Mouse (Mus musculus) cerebellum, adult 2 months (tissue): ENCODE data around the gene Apaf1. TPM values are rescaled to one million over a fixed set of nuclear protein-coding genes. Genes with fewer than 3 reads are reported as not detected.

Experiments
- DNase-seq, 2 experiments: peaks; one replicate each; pipeline ENCODE4 v3.0.0; 2021
- H3K27ac ChIP-seq: fragments of 200-500 bp; 2 replicates; pipeline ENCODE4 v1.5.1; 2012; ENCODE audit warnings: low read length, control low read depth, inconsistent platforms; ENCODE audit not compliant: insufficient read depth
- H3K27me3 ChIP-seq: fragments of 200-500 bp; 2 replicates; pipeline ENCODE4 v1.6.1; 2012; ENCODE audit warnings: inconsistent platforms, mild to moderate bottlenecking, low read length, moderate library complexity; ENCODE audit not compliant: control insufficient read depth, insufficient read depth
- H3K4me1 ChIP-seq: fragments of 200-500 bp; 2 replicates; pipeline ENCODE4 v1.6.1; 2011; ENCODE audit warnings: low read length; ENCODE audit not compliant: control insufficient read depth, insufficient read depth
- H3K4me3 ChIP-seq: fragments of 200-500 bp; replicated peaks from 2 replicates; pipeline ENCODE3; 2011; ENCODE audit warnings: mild to moderate bottlenecking, low read depth, low read length, control low read depth; ENCODE audit not compliant: insufficient read depth
- CTCF ChIP-seq: fragments of 200-500 bp; IDR thresholded peaks from 2 replicates; pipeline ENCODE4 v1.5.1; 2011; ENCODE audit warnings: low read depth, mild to moderate bottlenecking, control low read depth, low read length, moderate library complexity, borderline replicate concordance; ENCODE audit not compliant: insufficient read depth
- POLR2A ChIP-seq: fragments of 200-500 bp; IDR thresholded peaks from 2 replicates; pipeline ENCODE4 v1.6.1; 2011; ENCODE audit warnings: low read length, control low read depth, borderline replicate concordance; ENCODE audit not compliant: insufficient read depth
- WGBS: fragments of 180-500 bp; shearing (Covaris S2); methylation state at CpG from one replicate; pipeline ENCODE4 v1.1.7; 2018; 5-methylcytosine and 5-hydroxymethylcytosine counted together
- polyA plus RNA-seq: library from polyadenylated mRNA; depleted of rRNA; stranded (reverse); fragments of >200 nt; gene quantifications from 2 replicates; pipeline ENCODE4 v1.2.3, GENCODE M21; 2012; rRNA removed

The Apaf1 gene
- 5.8 and 6.5 TPM in 2 replicates for polyA plus RNA-seq

DNA sequence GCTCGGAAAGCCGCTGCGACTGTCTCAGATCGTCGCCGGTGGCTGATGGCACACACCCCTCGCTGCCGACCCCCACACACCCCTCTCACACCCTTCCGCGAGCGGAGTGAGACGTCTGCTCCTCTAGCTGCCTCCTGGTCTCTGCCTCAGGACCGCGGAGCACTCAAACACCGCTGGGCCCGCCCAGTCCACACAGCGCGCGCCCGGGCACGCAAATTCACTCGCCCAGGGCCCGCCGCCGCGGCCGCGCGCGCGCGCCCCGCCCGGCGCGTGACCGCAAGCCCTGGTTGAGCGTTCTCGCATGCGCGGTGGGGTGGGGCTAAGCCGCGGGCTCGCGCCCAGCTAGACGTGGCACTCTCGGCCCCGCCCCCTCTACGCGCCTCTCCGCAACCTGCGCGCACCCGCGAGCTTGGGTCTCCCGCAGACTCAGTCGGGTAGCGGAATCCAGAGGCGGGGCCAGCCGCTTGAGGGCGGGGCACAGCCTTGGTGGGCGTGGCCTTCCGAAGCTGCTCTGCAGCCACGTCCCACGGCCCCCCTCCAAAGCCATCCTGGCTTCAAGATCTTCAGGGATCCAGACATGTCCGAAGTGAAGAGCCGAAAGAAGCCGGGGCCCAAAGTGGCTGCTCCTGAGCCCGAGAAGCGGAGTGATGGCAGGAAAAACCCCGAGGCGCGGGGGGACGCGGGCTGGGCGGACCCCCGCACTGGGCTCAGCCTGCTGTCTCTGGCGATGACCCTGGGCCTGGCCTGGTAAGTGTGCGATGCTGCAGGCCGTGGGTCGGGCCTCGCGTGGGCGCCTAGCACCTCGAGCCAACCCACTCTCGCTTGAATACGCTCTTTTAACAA lies at the start of gene Apaf1, which contains the start of gene Ikbip:
Gene Apaf1, minus strand, starts transcription at position 221 of the 843 bp plus-strand sequence.
Gene Ikbip, plus strand, starts transcription at position 391 of the 843 bp plus-strand sequence.
- Histone ChIP-seq H3K4me1 (no peaks in the 10 kb centered on the region), H3K27me3 (no peaks in the 10 kb centered on the region), H3K4me3 (peak within 1 kb of the TSS; percentile 80), H3K27ac (no peak within 1 kb of the TSS)
- TF ChIP-seq POLR2A (peak; percentile 65), CTCF (no peak)
- peak; percentile 99 for DNase-seq
- WGBS, result under 1% methylated on average over 87 of the region's 87 CpGs

DNA sequence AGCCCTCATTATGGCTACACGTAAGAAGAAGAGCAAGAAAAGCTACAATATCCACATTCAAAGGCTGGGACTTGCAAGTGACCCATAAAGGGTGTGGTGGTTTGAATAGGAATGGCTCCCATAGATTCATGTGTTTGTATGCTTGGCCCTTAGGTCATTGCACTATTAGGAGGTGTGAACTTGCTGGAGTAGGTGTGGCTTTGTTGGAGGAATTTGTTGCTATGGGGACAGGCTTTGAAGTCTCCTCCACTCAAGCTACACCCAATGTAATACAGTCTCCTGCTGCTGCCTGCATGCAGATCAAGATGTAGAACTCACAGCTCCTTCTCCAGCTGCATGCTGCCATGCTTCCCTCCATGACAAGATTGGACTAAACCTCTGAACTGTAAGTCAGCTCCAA lies 49.0 kb upstream of the Apaf1 start:
- WGBS, result 72% methylated on average over 1 of the region's 1 CpGs
- Histone ChIP-seq H3K4me3 (no peak overlapping the region), H3K27me3 (no peaks in the 10 kb centered on the region), H3K27ac (no peak overlapping the region), H3K4me1 (no peaks in the 10 kb centered on the region)
- DNase-seq, result no peak
- TF ChIP-seq CTCF (no peak), POLR2A (no peak)

DNA sequence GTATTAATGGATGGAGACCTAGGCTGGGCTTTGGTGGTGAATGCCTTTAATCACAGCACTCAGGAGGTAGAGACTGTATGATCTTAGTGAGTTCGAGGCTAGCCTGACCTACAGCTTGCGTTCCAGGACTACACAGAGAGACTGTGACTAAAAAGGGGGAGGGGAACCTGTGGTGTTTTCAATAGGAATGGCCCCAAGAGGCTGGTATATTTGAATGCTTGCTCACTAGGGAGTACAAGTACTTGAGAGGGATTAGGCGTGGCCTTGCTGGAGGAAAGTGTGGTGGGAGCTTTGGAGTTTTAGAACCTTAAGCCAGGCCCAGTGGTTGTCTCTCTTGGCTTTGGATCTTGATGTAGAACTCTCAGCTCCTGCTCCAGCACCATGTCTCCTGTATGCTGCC lies 48.2 kb upstream of the Apaf1 start:
- no peak overlapping the region for H3K27ac ChIP-seq
- TF ChIP-seq CTCF, result no peak
- no peak for TF ChIP-seq POLR2A
- H3K4me1 ChIP-seq, result no peaks in the 10 kb centered on the region
- DNase-seq, result no peak
- H3K27me3 ChIP-seq, result no peaks in the 10 kb centered on the region
- 87% methylated on average over 3 of the region's 3 CpGs for WGBS
- no peak overlapping the region for H3K4me3 ChIP-seq

DNA sequence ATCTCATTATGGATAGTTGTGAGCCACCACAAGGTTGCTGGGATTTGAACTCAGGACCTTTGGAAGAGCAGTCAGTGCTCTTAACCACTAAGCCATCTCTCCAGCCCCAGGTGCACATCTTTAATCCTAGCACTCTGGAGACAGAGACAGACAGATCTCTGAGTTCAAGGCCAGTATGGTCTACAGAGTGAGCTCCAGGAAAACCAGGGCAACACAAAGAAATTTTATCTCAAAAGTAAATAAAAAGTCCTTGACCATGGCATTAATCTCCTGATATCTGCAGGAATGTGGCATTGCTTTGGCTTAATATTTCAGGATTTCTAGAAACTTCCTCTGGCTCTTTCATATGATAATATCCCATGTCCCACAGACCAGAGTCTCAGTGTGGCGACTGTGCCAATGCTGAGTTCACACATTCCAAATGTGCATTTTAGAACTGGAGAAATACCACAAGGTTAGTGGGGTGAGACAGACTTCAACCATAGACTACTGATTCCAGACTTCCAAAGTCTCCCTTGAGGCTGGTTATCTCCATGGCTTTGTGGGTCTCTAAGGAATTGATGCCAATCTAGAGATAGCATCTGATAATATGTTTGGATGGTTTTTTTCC lies 46.1 kb upstream of the Apaf1 start:
- TF ChIP-seq CTCF, result no peak
- no peak for TF ChIP-seq POLR2A
- 69% methylated on average over 1 of the region's 1 CpGs for WGBS
- H3K4me3 ChIP-seq, result no peak overlapping the region
- no peak overlapping the region for H3K27ac ChIP-seq
- H3K4me1 ChIP-seq, result peaks cover 3% of the 10 kb centered on the region; the same call in 1 of the 2 replicates
- no peak for DNase-seq
- no peaks in the 10 kb centered on the region for H3K27me3 ChIP-seq

DNA sequence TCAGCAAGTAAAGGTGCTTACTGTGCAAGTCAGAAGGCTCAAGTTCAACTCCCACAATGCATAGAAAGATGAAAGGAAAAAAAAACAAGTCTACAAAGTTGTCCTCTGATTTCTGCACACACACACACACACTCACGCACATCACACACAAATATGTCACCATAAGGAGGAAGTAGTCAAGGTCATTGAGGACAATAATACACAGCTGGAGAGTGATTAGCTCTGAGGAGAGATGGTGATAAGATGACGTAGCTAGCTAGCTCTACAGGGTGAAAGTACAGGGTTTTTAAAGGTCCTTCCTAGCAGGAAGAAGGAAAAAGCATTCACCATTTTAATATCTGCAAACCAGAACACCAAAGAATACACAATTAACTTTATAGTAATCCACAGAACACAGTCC lies 44.8 kb upstream of the Apaf1 start:
- Histone ChIP-seq H3K4me1 (peaks cover 3% of the 10 kb centered on the region; the same call in 1 of the 2 replicates), H3K27ac (no peak overlapping the region), H3K27me3 (no peaks in the 10 kb centered on the region), H3K4me3 (no peak overlapping the region)
- DNase-seq, result no peak
- 77% methylated on average over 2 of the region's 2 CpGs for WGBS
- TF ChIP-seq CTCF (no peak), POLR2A (no peak)

DNA sequence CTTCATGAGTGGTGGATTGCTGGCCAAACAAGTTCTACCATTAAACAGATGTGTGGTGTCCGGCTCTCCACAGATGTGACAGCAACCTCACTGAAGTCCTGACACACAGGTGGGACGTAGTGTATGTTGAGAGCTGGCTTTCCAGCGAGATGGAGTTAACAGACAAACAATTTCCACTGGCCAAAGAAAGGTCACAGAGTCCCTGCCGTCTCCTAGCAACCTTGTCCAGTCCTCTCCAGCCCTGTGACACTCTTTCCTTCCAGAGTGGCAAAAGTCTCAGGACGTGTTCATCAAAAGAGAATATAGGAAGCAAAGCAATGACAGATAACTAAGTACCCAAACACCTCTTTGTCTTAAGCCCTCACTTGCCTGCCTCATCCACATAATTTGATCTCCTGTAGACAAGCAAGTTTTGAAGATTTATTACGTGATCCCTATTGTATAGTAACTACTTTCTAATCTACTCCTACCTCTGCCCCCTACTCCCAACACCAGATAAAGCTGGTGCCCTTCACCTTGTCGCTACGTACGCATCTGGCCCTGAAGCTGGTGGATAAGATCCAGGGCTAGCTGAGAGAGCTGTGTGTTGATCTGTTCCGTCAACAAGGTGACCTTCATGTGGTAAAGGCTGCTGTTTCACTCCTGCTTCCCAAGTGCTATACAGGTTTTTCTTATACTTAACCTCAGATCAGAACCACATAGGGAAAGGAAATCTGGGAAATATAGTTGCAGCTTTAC lies 44.2 kb upstream of the Apaf1 start:
- Histone ChIP-seq H3K4me1 (peaks cover 6% of the 10 kb centered on the region; the same call in 1 of the 2 replicates), H3K27me3 (no peaks in the 10 kb centered on the region), H3K4me3 (no peak overlapping the region), H3K27ac (no peak overlapping the region)
- WGBS, result 79% methylated on average over 10 of the region's 10 CpGs
- TF ChIP-seq POLR2A, result no peak
- no peak for TF ChIP-seq CTCF
- DNase-seq, result no peak
